Mouse (Mus musculus) gonadal fat pad, adult 2 months (tissue): Measurements from ENCODE around the gene Zfp804b. TPM values are rescaled to one million over a fixed set of nuclear protein-coding genes. Genes with fewer than 3 reads are reported as not detected.

Source experiments
- polyA plus RNA-seq: library from polyadenylated mRNA; depleted of rRNA; stranded (reverse); fragments of >200 nt; gene quantifications from 2 replicates; pipeline ENCODE4 v1.2.3, GENCODE M21; 2012; rRNA removed

The Zfp804b gene
- polyA plus RNA-seq, 1 experiment = 0.76 TPM

Other genes starting within 250 kb of the Zfp804b start
- 0.07 TPM in 1 of 2 replicates, not detected in the other for gene Tex47, start 40.6 kb downstream of the Zfp804b start, polyA plus RNA-seq